Mouse (Mus musculus): ENCODE results near the gene Il4ra. TPM values are rescaled to one million over a fixed set of nuclear protein-coding genes. Genes with fewer than 3 reads are reported as not detected.

The Il4ra gene
- total and polyA plus RNA-seq, 3 experiments, result 18.2 to 27.4 (median 26.4) TPM

Other genes with a start within 250 kb of the Il4ra start
- 5.0 and 7.9 TPM in 2 replicates for gene Kdm8, start 107.4 kb upstream of the Il4ra start, total RNA-seq (2012; rRNA removed)
- 8.7 and 8.9 TPM in 2 replicates for gene Kdm8, start 107.4 kb upstream of the Il4ra start, total RNA-seq (2014; rRNA removed)
- 6.6 and 6.7 TPM in 2 replicates for gene Kdm8, start 107.4 kb upstream of the Il4ra start, polyA plus RNA-seq (2012; ENCODE audit: insufficient read length, low read depth)
- gene Nsmce1, start 60.5 kb upstream of the Il4ra start, total RNA-seq (2012; rRNA removed), result 56.1 and 74.8 TPM in 2 replicates
- gene Nsmce1, start 60.5 kb upstream of the Il4ra start, total RNA-seq (2014; rRNA removed), result 61.9 and 70.5 TPM in 2 replicates
- gene Nsmce1, start 60.5 kb upstream of the Il4ra start, polyA plus RNA-seq (2012; ENCODE audit: insufficient read length, low read depth), result 52.0 and 52.5 TPM in 2 replicates
- gene Il21r, start 51.3 kb downstream of the Il4ra start, total RNA-seq (2012; rRNA removed), result 129 and 142 TPM in 2 replicates
- gene Il21r, start 51.3 kb downstream of the Il4ra start, total RNA-seq (2014; rRNA removed), result 95.5 and 103 TPM in 2 replicates
- gene Il21r, start 51.3 kb downstream of the Il4ra start, polyA plus RNA-seq (2012; ENCODE audit: insufficient read length, low read depth), result 191 and 252 TPM in 2 replicates
- 44.6 and 48.4 TPM in 2 replicates for gene Gtf3c1, start 155.7 kb downstream of the Il4ra start, total RNA-seq (2012; rRNA removed)
- 18.4 and 20.2 TPM in 2 replicates for gene Gtf3c1, start 155.7 kb downstream of the Il4ra start, total RNA-seq (2014; rRNA removed)
- gene Gtf3c1, start 155.7 kb downstream of the Il4ra start, polyA plus RNA-seq (2012; ENCODE audit: insufficient read length, low read depth), result 37.9 and 46.8 TPM in 2 replicates
- gene D430042O09Rik, start 155.8 kb downstream of the Il4ra start, total RNA-seq (2012; rRNA removed), result 2.8 and 4.8 TPM in 2 replicates
- gene D430042O09Rik, start 155.8 kb downstream of the Il4ra start, total RNA-seq (2014; rRNA removed), result 1.4 and 1.8 TPM in 2 replicates
- gene D430042O09Rik, start 155.8 kb downstream of the Il4ra start, polyA plus RNA-seq (2012; ENCODE audit: insufficient read length, low read depth), result 2.8 and 3.4 TPM in 2 replicates